Mouse (Mus musculus) neutrophil, adult 5-6 weeks (primary cell): ENCODE measurements around the gene Dcdc2b. TPM values are rescaled to one million over a fixed set of nuclear protein-coding genes. Genes with fewer than 3 reads are reported as not detected.

ENCODE experiments used
- ATAC-seq: fragments of 151-379, 151-347 bp; 2 replicates; pipeline ENCODE4 v1.8.0; 2017; ENCODE audit warnings: mild to moderate bottlenecking, moderate TSS enrichment; ENCODE audit not compliant: insufficient number of reproducible peaks, poor library complexity, low FRiP score, severe bottlenecking; ENCODE audit errors: extremely low read depth
- total RNA-seq: library from RNA; stranded (forward); fragments of 200-1000 nt; gene quantifications from 2 replicates; pipeline ENCODE4 v1.2.3, GENCODE M21; 2017

Dcdc2b gene
- total RNA-seq, 1 experiment from 2014 or later: 3.8 TPM

DNA sequence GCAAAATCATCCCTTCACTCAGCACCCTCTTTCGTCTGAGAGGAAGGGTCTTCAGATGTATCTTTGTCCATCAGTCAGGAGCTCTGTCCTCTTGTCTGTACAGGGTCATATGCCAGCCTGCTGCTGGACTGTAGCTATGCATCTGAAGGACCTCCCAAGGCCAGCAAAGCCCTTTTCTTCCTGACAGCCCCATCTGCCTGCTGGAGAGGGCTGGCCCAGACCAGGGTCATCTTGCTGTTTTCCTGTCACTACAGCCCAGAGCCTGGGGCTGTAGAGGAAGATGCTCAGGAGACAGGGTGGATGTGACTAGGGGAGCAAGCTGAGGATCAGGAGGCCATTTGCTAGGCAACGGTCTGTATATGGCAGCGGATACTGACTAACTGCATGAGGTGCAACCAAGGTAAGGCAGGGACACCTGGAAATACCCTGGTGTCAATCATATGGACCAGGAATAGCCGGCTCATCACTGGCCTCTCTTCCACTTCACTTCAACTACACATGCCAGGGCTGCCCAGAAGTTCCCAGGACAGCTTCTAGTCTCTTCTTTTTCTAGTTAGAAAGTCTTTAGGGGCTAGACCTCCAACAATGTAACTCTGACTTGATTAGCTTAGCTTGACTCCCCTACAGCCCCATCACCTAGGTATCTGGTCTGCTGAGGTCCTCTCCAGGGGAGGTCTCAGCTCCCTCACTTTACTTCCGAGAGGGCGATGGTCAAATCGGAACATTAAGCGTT, 8.9 kb upstream of the Dcdc2b start:
- ATAC-seq: no peak

DNA sequence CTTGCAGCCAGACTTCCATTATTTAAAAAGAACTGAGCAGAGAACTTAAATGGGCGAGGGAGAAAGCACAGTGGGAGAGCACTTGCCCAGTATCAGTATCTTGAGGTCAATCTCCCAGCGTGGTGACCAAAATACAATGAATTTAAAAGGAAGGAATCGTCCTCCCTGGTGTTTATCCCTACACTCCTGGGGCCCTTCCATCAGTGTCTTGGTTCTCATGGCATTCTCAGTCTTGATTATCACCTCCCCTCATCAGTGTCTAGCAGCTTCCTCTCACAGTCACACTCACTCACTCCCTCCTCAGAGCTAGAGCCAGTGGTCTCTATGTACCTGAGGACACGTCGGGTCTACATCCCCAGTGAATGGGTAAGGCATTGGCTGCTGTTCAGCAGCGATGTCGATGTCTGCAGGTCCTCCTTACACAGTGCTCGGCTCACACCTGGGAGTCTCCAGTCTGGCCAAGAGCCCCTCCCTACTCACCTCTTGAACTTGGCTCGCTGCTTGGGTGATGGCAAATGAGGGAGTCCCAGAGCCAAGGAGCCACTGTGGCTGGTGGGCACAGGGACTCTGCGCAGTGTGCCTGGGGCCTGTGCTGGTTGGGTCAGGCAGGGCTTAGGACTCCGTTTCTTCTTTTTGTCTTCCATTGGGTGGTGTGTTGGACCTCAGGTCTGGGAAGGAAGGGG, 8.2 kb upstream of the Dcdc2b start:
- ATAC-seq: no peak

DNA sequence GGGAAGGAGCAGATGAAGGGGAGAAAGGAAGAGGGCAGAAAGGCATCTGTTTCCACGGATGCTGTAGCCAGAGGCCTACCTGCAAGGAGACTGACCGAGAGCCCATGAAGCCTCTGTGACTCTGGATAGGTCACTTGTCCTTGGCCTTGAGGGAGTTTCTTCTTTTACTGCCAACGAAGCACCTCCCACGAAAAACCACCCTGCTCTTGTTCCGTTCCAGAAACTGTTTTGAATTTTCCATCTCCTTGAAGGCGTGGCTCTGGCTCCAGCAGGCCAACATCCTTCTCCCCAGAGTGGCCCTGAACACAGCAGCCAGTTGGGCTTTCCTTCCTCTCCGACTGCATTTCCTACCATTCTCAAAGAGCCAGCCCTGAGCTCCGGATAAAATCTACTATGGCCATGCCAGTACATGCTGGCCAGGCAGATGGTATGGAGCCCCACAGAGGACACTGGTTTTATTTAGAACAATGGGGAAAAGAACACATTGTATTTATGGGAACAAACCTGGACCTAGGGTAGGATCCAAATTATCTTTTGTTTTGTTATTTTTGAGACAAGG, 7.3 kb upstream of the Dcdc2b start:
- no peak for ATAC-seq

DNA sequence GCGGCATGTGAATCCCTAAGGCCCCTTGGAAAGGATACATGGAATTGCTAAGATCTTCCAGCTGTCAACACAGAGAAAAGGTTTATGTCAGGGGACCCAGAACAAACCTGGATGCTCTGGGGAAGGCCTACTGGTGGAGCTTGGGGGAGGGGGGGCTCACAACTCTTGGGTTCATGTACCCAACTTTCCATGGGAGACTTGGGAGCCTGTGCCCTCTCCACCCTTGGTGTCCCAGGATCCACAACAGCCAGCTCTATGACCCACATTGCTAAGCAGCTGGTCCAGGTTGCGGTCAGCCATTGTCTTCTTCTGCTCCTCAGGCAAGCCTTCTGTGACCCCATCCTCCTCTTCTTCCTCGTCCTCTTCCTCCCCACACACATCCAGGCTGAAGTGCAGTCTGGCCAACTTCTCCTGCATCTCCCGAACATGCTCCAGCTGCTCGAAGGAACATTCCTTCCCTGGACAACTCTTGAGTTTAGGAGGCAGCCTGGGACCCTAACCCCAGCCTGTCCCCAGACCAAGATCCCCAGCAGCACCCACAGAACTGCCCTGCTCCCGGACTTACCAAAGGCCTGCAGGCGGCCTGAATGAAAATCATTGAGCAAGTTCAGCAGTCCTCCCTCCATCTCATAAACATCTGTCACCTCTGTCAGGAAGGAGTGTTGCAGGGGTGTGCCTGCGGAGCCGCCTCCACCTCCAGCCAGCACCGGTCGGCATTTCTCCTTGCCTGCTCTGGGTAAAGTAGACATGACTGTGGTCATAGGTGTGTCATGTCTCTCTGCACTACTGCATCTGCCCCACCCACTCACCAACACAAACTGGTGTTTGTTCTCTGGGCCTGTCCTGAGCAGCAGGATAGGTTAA, 6.6 kb upstream of the Dcdc2b start:
- ATAC-seq: no peak

- peak; percentile 90 for ATAC-seq
Measured at GRCm38 (mm10) chr4:129618786-129619691, 5.0 kb upstream of the Dcdc2b start, which contains the start of gene Iqcc. Iqcc (minus strand) TSS chr4:129619099.

- ATAC-seq: no peak
Measured at GRCm38 (mm10) chr4:129618031-129618430, 4.0 kb upstream of the Dcdc2b start.

GRCm38 (mm10) chr4:129617121-129617641, 3.1 kb upstream of the Dcdc2b start:
- no peak for ATAC-seq

DNA sequence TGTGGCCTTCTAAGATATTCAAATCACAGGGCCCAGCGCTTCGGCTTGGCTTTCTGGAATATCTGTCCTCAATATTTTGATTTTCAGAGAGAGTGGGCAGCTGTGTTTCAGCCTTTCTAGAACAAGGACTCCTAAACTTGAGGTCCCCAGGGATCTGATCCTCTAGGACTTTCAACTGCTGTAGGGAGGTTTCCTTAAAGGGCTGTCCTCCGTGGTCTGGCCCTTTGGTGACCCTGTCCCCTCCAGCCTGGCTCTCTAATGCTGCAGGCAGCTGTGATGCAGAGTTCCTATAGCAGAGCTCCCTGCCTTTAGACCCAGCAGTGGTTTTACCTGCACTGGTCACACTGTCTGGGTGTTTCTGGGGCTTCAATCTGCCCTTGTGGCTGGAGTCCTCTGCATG, 2.6 kb upstream of the Dcdc2b start:
- ATAC-seq: no peak

DNA sequence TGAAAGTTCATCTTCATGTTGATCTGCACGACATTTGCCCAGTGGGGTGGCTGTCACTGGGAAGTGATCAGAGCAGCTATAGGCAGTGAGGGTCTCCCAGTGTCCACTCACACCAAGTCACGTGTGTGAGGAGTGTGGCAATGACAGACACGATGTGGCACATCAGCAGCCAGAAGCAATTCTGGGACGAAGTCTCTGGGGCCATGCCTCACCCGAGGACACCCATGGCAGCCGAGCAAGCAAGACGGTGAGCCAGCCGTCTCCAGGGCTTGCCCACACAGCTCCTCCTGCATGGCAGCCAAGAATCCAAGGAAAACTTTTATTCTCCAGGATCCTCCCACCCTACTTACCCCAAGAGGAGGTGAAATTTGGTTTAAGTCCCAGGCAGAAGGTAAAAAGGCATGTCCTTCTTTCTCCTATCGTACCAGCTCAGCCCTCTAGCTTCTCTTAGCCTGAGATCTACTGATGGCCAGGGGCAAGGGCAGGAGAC, 1.8 kb upstream of the Dcdc2b start:
- no peak for ATAC-seq

DNA sequence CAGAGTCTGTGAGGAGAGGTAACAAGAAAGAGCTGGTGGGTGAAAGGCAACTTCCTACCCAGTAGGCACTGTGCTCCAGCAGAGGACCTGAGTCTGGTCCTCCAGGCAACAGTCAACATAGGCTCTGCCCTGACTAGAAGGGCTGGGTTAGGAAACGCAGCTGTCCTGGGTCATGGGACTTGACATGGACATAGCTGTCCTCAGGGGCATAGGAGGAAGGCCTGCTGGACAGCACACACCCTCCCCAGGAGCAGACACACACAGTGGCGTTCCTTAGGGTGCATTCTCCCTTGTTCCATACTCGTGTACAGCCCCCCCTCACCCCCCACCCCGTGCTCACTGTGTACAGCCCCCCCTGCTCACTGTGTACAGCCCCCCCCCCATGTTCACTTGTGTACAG, 3.6 kb downstream of the Dcdc2b start:
- no peak for ATAC-seq

DNA sequence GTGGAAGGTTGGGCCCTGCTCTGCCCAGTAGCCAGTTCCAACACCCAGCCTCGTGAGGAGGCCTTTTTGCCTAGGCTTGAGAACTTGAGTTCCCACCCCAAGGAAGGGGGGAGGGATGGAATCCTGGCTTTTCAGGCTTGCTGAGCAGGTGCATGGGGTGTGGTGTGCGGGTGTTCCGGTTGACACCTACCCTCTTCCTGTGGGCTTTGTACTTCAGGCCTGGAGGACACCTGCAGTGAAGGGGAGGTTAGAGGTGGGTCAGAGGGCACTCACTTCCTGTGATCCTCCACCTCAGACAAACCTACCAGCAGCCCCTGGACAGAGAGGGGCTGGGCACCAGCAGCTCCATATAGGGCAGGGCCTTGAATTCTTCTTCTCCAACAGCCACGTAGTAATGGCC, 4.0 kb downstream of the Dcdc2b start:
- no peak for ATAC-seq

DNA sequence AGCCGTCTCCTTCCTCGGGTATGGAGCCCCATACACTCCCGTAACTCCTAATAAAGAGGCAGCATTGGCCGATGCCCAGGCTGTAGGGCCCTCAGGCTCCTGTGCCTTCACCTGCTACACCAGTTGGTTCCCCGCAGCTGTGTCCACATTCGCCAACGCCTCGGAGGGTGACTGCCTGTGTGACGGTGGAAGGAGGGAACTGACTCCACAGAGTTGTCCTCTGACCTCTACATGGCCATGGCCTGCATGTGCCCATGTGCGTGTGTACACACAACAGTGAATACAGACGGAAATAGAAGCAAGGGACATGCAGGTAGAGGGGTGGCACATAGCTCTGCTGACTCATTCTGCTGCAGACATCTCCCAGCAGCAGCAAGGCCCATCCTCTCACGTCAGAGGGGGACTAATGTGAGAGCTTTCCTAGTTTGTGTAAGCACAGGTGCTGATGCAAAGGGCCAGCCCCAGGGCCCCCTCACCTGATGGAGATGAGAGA, 4.9 kb downstream of the Dcdc2b start:
- no peak for ATAC-seq

GRCm38 (mm10) chr4:129608426-129609025, 5.5 kb downstream of the Dcdc2b start:
- ATAC-seq: peak; percentile 96

- peak; percentile 87 for ATAC-seq
Measured at GRCm38 (mm10) chr4:129600233-129601158, 13.6 kb downstream of the Dcdc2b start, which contains the start of the genes Eif3i and Tmem234. Eif3i (minus strand) TSS chr4:129600648. Tmem234 (plus strand) TSS chr4:129600668.

- no peak for ATAC-seq
Measured at GRCm38 (mm10) chr4:129588865-129589264, 25.2 kb downstream of the Dcdc2b start.

DNA sequence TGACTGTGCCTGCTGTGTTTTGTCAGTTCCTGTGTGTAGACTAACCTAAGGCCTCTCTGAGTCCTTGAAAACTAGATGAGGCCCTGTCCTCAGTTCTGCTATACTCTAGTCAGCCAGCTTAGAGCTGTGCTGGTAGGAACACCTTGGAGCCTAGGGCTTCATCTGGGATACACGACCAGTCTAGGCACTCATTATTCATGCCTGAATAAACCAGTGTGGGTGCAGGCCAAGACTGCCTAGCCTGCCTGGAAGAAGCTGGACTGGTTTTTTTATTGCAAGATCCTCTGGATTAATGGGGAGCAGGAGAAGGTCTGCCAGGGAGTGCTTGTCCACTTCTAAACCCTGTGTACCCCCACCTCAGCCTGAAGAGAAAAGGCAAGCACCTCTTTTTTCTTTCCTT, 27.1 kb downstream of the Dcdc2b start:
- no peak for ATAC-seq
